Mouse (Mus musculus) lung, postnatal 10 days (tissue): ENCODE measurements around the gene Tbx10.
A peak's percentile ranks its signal among the peaks of the same experiment; 100 is the strongest.
"Not testable (repeated sequence)": the region's sequence is repeated elsewhere in the genome, so short reads cannot be mapped to it uniquely, and the experiment has no call there.

Experiments used
- DNase-seq: peaks from one replicate; pipeline ENCODE4 v3.0.0; 2021

Gene Tbx10

GRCm38 (mm10) chr19:4045966-4046865, 53.7 kb downstream of the Tbx10 start, which contains the start of gene Gstp2:
TSS of gene Gstp2 (minus strand) at chr19:4046023.
- peak; percentile 93 for DNase-seq

- no peak for DNase-seq
Measured at GRCm38 (mm10) chr19:4046866-4047254, 54.3 kb downstream of the Tbx10 start.

- DNase-seq: peak; percentile 89
Measured at GRCm38 (mm10) chr19:4047859-4048258, 55.3 kb downstream of the Tbx10 start.

- DNase-seq: not testable (repeated sequence)
Measured at GRCm38 (mm10) chr19:4049069-4049468, 56.5 kb downstream of the Tbx10 start.
